Mouse (Mus musculus) lung, postnatal 0 days (tissue): ENCODE measurements around the gene Msantd2. TPM values are rescaled to one million over a fixed set of nuclear protein-coding genes. Genes with fewer than 3 reads are reported as not detected.

Source experiments
- ATAC-seq: fragments of 200-750 bp; cut with Nextera tagmentation; 2 replicates; pipeline ENCODE4 v1.8.0; 2017; ENCODE audit warnings: moderate library complexity
- DNase-seq: peaks from one replicate; pipeline ENCODE4 v3.0.0-alpha.2; 2016; ENCODE audit warnings: low spot score
- H3K27ac ChIP-seq: fragments of 300-500 bp; sonication (generic); 2 replicates; pipeline ENCODE4 v1.5.1; 2014; ENCODE audit warnings: antibody characterized with exemption, mild to moderate bottlenecking, low read length, mixed read lengths
- H3K27me3 ChIP-seq: fragments of 300-500 bp; sonication (generic); replicated peaks from 2 replicates; pipeline ENCODE4 v1.6.1; 2014; ENCODE audit warnings: low read length, mixed read lengths; ENCODE audit not compliant: insufficient read depth
- H3K36me3 ChIP-seq: fragments of 300-500 bp; sonication (generic); 2 replicates; pipeline ENCODE4 v1.6.1; 2014; ENCODE audit warnings: low read length, mixed read lengths; ENCODE audit not compliant: insufficient read depth
- H3K4me1 ChIP-seq: fragments of 300-500 bp; sonication (generic); 2 replicates; pipeline ENCODE4 v1.6.1; 2014; ENCODE audit warnings: antibody characterized with exemption, low read depth, low read length, mixed read lengths; ENCODE audit not compliant: insufficient read depth
- H3K4me2 ChIP-seq: fragments of 300-500 bp; sonication (generic); replicated peaks from 2 replicates; pipeline ENCODE4 v1.6.1; 2014; ENCODE audit warnings: low read depth, mild to moderate bottlenecking, low read length, moderate library complexity, mixed read lengths
- H3K4me3 ChIP-seq: fragments of 300-500 bp; sonication (generic); 2 replicates; pipeline ENCODE4 v1.5.1; 2014; ENCODE audit warnings: low read depth, low read length
- H3K9ac ChIP-seq: fragments of 300-500 bp; sonication (generic); replicated peaks from 2 replicates; pipeline ENCODE4 v1.6.1; 2014; ENCODE audit warnings: low read depth, mild to moderate bottlenecking
- H3K9me3 ChIP-seq: fragments of 300-500 bp; sonication (generic); 2 replicates; pipeline ENCODE4 v1.6.1; 2016; ENCODE audit warnings: low read length, mixed read lengths
- CTCF ChIP-seq: IDR thresholded peaks from 2 replicates; pipeline ENCODE4 v1.5.1; 2016; ENCODE audit warnings: antibody characterized with exemption, mild to moderate bottlenecking
- EP300 ChIP-seq: IDR thresholded peaks from 2 replicates; pipeline ENCODE4 v1.6.1; 2016; ENCODE audit warnings: antibody characterized with exemption, mild to moderate bottlenecking, control low read depth
- WGBS: fragments of 180-500 bp; shearing (Covaris S2); extraction: QIAGEN DNeasy Blood & Tissue Kit; methylation state at CpG from one replicate; pipeline ENCODE4 v1.1.7; 2014; 5-methylcytosine and 5-hydroxymethylcytosine counted together
- polyA plus RNA-seq: library from polyadenylated mRNA; unstranded; fragments of >200 nt; fragmentation: Nextera tagmentation; extraction: Ambion mirVana; gene quantifications from 2 replicates; pipeline ENCODE4 v1.2.1, GENCODE M21; 2015

The Msantd2 gene
- polyA plus RNA-seq, 1 experiment from 2014 or later, result 12.2 TPM

DNA sequence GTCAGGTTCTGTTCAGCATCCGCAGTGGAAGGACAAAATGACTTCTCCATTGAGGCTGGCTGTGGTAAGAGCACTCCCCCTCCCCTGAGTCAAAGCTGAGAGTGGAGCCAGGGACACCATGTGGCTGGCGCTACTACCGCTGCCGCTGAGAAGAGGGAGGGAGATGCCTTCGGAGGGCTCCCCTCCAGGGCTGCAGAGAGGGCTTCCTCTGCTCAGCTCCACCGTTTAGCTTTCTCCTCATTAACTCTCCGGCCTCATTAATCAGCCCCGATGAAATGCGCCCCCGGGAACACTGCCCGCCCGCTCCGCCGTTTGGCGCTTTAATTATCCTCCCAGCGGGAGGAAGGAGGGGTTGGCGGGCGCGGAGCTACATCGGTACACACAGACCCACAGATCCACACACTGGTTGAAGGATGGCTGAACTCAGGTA is 32.6 kb upstream of the Msantd2 start:
- no peak overlapping the region for H3K9ac ChIP-seq
- peak overlapping the region; percentile 25; the same call in 1 of the 2 replicates for H3K4me2 ChIP-seq
- H3K27me3 ChIP-seq, result peaks cover 60% of the 10 kb centered on the region
- H3K36me3 ChIP-seq, result no peaks in the 10 kb centered on the region
- H3K9me3 ChIP-seq, result no peaks in the 10 kb centered on the region
- no peak overlapping the region for H3K27ac ChIP-seq
- ATAC-seq (0 out of 2 replicates have a peak, but pooled peaks have one; percentile 26), DNase-seq (no peak)
- WGBS, result 1% methylated on average over 17 of the region's 20 CpGs
- H3K4me3 ChIP-seq, result no peak overlapping the region
- no peak for TF ChIP-seq CTCF
- no peak for TF ChIP-seq EP300
- H3K4me1 ChIP-seq, result 0 out of 2 replicates have a peak, but pooled peaks cover 3% of the 10 kb centered on the region

- DNase-seq (no peak), ATAC-seq (no peak)
- H3K27ac ChIP-seq, result no peak overlapping the region
- WGBS, result 78% methylated on average over 1 of the region's 1 CpGs
- no peak overlapping the region for H3K9ac ChIP-seq
- peaks cover 64% of the 10 kb centered on the region for H3K27me3 ChIP-seq
- H3K4me1 ChIP-seq, result 0 out of 2 replicates have a peak, but pooled peaks cover 3% of the 10 kb centered on the region
- H3K9me3 ChIP-seq, result no peaks in the 10 kb centered on the region
- no peak overlapping the region for H3K4me2 ChIP-seq
- no peaks in the 10 kb centered on the region for H3K36me3 ChIP-seq
- no peak overlapping the region for H3K4me3 ChIP-seq
- no peak for TF ChIP-seq CTCF
- TF ChIP-seq EP300, result no peak
Observed at GRCm38 (mm10) chr9:37457151-37457550, 32.0 kb upstream of the Msantd2 start.

GRCm38 (mm10) chr9:37459665-37460042 is 29.5 kb upstream of the Msantd2 start:
- peaks cover 62% of the 10 kb centered on the region for H3K27me3 ChIP-seq
- H3K36me3 ChIP-seq, result no peaks in the 10 kb centered on the region
- peak overlapping the region; percentile 40 for H3K4me3 ChIP-seq
- peak overlapping the region; percentile 80 for H3K4me2 ChIP-seq
- H3K27ac ChIP-seq, result no peak overlapping the region
- ATAC-seq (no peak), DNase-seq (no peak)
- H3K4me1 ChIP-seq, result 0 out of 2 replicates have a peak, but pooled peaks cover 3% of the 10 kb centered on the region
- no peak overlapping the region for H3K9ac ChIP-seq
- no peaks in the 10 kb centered on the region for H3K9me3 ChIP-seq
- TF ChIP-seq EP300 (no peak), CTCF (no peak)
- WGBS, result 7% methylated on average over 9 of the region's 9 CpGs

GRCm38 (mm10) chr9:37460043-37460960 is 28.8 kb upstream of the Msantd2 start:
- peak; percentile 53 for ATAC-seq
- Histone ChIP-seq H3K4me3 (peak overlapping the region; percentile 40), H3K9ac (no peak overlapping the region), H3K9me3 (no peaks in the 10 kb centered on the region), H3K4me1 (0 out of 2 replicates have a peak, but pooled peaks cover 3% of the 10 kb centered on the region), H3K4me2 (peak overlapping the region; percentile 80), H3K27me3 (peaks cover 57% of the 10 kb centered on the region), H3K36me3 (no peaks in the 10 kb centered on the region), H3K27ac (no peak overlapping the region)
- no peak for TF ChIP-seq EP300
- no peak for TF ChIP-seq CTCF
- WGBS, result under 1% methylated on average over 71 of the region's 81 CpGs
- peak; percentile 17 for DNase-seq

GRCm38 (mm10) chr9:37460961-37461340 is 28.2 kb upstream of the Msantd2 start:
- H3K27ac ChIP-seq, result no peak overlapping the region
- peak overlapping the region; percentile 80 for H3K4me2 ChIP-seq
- DNase-seq, result no peak
- no peaks in the 10 kb centered on the region for H3K9me3 ChIP-seq
- H3K9ac ChIP-seq, result no peak overlapping the region
- ATAC-seq, result no peak
- 0 out of 2 replicates have a peak, but pooled peaks cover 3% of the 10 kb centered on the region for H3K4me1 ChIP-seq
- TF ChIP-seq CTCF (no peak), EP300 (no peak)
- no peaks in the 10 kb centered on the region for H3K36me3 ChIP-seq
- 8% methylated on average over 5 of the region's 5 CpGs for WGBS
- H3K4me3 ChIP-seq, result peak overlapping the region; percentile 40; the same call in 1 of the 2 replicates
- peaks cover 55% of the 10 kb centered on the region for H3K27me3 ChIP-seq

DNA sequence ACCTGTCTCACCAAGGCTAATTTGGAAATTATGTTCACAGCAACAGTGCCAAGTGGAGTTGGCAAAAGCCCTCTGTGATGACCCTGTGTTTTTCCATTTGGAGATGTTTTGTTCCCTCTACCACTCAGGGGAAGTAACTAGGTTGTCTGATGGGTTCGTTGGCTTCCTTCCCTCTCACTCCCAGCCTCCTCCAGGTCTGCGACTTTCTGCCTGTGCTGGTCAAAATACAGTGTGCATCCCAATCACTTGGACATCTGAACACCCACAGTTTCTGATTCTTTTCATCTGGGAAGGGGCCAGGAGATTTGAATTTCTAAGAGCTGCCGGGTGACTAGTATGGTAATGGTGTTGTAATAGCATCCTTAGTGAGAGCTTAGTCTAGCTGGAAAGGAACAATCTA is 27.5 kb upstream of the Msantd2 start:
- TF ChIP-seq EP300 (no peak), CTCF (no peak)
- Histone ChIP-seq H3K27ac (no peak overlapping the region), H3K36me3 (no peaks in the 10 kb centered on the region), H3K4me2 (no peak overlapping the region), H3K4me1 (0 out of 2 replicates have a peak, but pooled peaks cover 3% of the 10 kb centered on the region), H3K4me3 (no peak overlapping the region), H3K27me3 (peaks cover 48% of the 10 kb centered on the region), H3K9me3 (no peaks in the 10 kb centered on the region), H3K9ac (no peak overlapping the region)
- DNase-seq (no peak), ATAC-seq (no peak)
- 12% methylated on average over 3 of the region's 3 CpGs for WGBS
